Mouse (Mus musculus): ENCODE measurements at regions not wholly inside any gene's neighbourhood (a gene's known extent, or its start where the extent isn't known, plus 50 kb on each side); places are given as distances from the start of the nearest gene placed in this dataset.
"Not testable (repeated sequence)": the region's sequence is repeated elsewhere in the genome, so short reads cannot be mapped to it uniquely, and the experiment has no call there.

DNA sequence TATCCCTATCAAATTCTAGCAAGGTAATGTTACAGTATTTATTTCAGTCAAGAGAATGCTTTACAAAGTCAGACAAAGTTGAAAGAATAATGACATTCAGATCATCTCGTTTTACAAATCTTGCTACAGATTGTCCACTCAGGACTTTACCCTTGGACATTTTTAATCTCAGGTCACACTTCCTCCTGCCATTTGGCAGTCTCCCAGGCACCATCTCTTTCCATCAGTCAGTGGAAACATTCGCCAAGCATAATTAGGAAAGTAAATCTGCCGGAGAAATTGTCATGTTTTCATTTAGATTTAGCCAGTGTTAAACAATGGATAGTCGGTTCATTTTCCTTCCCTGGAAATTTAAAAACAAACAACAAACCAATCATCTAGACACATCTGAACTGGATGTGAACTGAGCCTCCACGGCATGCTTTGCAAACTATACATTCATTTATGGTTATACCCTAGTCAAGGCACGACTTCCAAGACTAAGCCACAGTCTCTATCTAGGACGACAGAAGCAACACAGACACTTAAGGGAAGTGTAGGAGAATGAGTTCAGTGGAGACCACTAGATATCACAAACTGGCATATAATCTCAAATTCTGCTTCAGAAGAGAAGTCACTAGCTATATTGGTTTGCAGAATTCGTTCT is 839.4 kb downstream of the Cypt12 start:
- Histone ChIP-seq H3K27me3 (ENCODE audit: control insufficient read depth, insufficient read depth, low read length, poor library complexity, severe bottlenecking) (no peaks in the 10 kb centered on the region), H3K36me3 (ENCODE audit: control insufficient read depth, insufficient read depth, low read length, poor library complexity, severe bottlenecking) (no peaks in the 10 kb centered on the region)
- no peak for DNase-seq (ENCODE audit: low read depth, low spot score)

DNA sequence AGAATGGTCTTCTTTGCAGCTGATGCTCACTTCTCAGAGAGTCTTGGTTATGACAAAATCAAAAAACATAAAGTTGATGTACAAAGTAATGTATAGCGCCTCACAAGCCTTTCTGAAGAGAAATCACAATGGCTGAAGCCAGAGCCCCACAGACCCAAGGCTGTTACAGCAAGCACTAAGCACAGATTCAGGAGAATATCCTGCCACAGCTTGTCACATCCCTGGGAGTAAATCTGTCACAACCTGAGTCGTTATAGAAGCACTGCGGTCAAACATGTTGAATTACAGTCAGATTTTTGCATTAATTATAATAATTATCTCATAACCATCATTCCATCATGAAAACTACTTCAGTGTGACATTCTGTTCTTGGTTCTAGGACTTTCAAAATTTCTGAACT is 825.7 kb downstream of the 1700064H15Rik start:
- DNase-seq (ENCODE audit: low read depth, low spot score): no peak
- H3K36me3 ChIP-seq (ENCODE audit: control insufficient read depth, insufficient read depth, low read length, poor library complexity, severe bottlenecking): no peaks in the 10 kb centered on the region
- no peaks in the 10 kb centered on the region for H3K27me3 ChIP-seq (ENCODE audit: control insufficient read depth, insufficient read depth, low read length, poor library complexity, severe bottlenecking)

DNA sequence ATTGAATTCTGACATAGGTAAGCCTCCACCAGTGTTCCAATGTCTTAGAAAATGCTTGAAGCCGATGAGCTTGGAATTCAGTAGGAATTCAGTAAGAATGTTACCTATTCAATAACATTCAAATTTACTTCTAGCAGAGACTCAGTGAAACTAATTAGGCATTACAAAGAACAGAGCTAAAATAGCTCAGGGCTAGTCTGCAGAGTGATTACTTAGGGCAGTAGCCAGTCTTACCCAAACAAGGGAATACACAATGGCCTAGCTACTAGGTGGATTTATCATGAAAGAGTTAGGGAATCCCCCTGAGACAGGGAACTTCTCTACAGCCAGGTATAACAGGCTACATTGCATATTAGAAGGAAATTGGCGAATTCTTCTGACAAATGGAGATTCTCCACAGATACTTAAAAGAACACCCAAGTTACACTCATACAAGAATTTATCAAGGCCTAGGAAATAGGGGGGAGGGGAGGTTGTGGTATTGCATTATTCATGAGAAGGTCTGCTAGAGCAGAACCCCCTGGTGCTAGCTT is 799.6 kb downstream of the 1700064H15Rik start:
- DNase-seq (ENCODE audit: low read depth, low spot score); H3K27me3 ChIP-seq (ENCODE audit: control insufficient read depth, insufficient read depth, low read length, poor library complexity, severe bottlenecking): not testable (repeated sequence)

DNA sequence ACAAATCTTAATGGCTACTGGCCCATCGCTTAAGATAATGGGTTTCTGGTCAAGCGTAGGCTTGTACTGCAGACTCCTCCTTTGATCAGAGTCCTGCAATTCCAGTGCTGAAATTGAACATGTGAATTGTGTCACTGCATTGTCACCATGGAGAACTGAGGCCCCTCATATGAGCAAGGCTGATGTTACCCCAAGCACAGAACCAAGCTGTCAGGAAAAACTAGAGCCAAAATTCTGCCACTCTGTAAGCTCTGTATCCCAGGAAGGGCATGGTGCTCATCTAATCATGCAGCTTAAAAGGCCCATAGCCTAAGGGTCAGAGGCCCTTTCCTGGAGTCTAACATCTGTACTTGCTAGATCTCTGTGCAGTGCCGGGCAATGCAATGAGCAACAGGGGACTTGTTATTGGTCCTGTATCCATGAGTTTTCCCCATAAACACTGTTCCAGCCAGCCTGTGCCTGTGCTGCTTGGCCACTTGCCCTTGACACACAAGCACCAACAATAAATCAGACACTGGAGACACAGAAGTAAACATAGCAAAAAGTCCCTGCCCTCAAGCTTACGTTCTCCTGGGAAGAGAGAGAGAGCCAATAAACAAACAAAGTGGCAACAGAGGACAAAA is 760.2 kb downstream of the 1700064H15Rik start:
- no peak for DNase-seq (ENCODE audit: low read depth, low spot score)
- Histone ChIP-seq H3K36me3 (ENCODE audit: control insufficient read depth, insufficient read depth, low read length, poor library complexity, severe bottlenecking) (no peaks in the 10 kb centered on the region), H3K27me3 (ENCODE audit: control insufficient read depth, insufficient read depth, low read length, poor library complexity, severe bottlenecking) (no peaks in the 10 kb centered on the region)

More for the DNA sequence above, 799.6 kb downstream of the 1700064H15Rik start:
- not testable (repeated sequence) for H3K36me3 ChIP-seq (ENCODE audit: control insufficient read depth, insufficient read depth, low read length, poor library complexity, severe bottlenecking)

DNA sequence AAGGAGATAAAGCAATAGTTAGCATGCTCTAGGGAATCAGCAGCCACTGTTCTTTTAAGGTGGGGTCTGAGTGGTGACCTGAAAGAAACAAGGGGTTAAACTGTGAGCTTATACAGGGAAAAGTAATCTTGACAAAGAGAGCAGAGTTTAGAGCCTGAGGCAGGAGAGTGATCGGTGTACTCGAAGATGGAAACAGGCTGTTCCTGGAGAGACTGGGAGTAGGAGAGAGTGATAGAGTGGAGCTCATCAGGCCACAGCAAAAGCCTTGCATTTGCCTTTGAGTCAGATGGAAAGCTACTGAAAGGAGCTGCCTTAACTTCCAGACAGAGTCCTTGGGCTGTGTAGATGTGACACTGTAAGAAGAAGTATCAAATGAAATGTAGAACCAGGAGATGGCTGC is 759.7 kb downstream of the 1700064H15Rik start:
- DNase-seq (ENCODE audit: low read depth, low spot score): no peak
- H3K27me3 ChIP-seq (ENCODE audit: control insufficient read depth, insufficient read depth, low read length, poor library complexity, severe bottlenecking): no peaks in the 10 kb centered on the region
- H3K36me3 ChIP-seq (ENCODE audit: control insufficient read depth, insufficient read depth, low read length, poor library complexity, severe bottlenecking): no peaks in the 10 kb centered on the region

DNA sequence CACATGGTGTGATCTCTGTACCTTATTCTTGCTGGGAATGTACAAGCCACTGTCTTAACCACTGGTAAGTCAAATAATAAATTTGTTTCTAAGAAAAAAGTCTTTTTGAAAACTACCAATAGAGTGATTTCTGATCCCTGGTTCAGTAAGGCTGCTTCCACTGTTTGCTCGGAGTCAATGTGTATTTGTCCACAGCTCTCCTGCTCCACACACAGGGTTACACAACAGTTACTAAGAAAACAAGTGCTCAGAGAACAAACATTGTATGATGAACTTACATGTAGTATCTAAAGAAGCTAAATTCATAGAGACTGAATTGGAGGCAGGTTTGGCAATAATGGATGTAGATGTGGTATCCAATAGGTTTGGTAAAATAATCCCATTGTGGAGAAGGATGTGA is 751.4 kb downstream of the 1700064H15Rik start:
- Histone ChIP-seq H3K27me3 (ENCODE audit: control insufficient read depth, insufficient read depth, low read length, poor library complexity, severe bottlenecking) (no peaks in the 10 kb centered on the region), H3K36me3 (ENCODE audit: control insufficient read depth, insufficient read depth, low read length, poor library complexity, severe bottlenecking) (no peaks in the 10 kb centered on the region)
- DNase-seq (ENCODE audit: low read depth, low spot score): no peak

DNA sequence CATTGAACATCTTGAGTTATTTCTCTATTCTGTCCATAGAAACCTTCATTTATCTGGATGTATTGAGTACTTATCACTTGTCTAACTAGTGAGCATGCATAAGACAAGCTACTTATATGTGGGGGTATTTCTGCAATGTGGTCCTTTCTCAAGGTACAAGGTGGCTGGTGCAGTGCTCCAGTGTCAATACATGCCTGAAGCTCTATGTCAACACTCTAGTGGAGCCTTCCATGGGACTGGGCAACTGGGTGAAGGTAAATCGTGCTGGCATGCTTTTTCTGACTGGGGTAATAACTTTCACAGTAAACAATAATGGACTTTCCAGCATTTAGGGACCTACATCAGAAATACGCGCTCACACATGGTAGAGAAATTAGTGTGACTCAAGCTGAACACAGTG is 750.9 kb downstream of the 1700064H15Rik start:
- no peaks in the 10 kb centered on the region for H3K27me3 ChIP-seq (ENCODE audit: control insufficient read depth, insufficient read depth, low read length, poor library complexity, severe bottlenecking)
- DNase-seq (ENCODE audit: low read depth, low spot score): no peak
- no peaks in the 10 kb centered on the region for H3K36me3 ChIP-seq (ENCODE audit: control insufficient read depth, insufficient read depth, low read length, poor library complexity, severe bottlenecking)

DNA sequence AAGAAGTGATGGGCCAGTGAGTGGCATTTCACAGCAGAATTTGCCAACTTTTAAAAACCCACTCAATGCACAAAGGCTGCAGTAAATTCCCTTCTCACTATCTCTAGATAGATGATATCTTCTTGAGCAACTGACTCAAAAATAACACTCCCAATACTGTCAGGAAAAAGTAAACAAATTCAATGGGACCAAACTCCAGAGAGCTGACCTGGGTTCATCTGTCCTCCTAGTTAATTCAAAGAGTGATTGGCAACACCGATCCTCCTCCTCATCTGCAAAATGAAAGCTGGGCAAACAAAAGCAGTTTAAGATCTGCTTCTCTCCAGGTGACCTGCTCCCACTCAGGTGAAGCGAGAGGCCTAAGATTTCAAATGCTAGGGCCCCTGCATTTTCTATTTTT is 747.3 kb downstream of the 1700064H15Rik start:
- Histone ChIP-seq H3K36me3 (ENCODE audit: control insufficient read depth, insufficient read depth, low read length, poor library complexity, severe bottlenecking) (no peaks in the 10 kb centered on the region), H3K27me3 (ENCODE audit: control insufficient read depth, insufficient read depth, low read length, poor library complexity, severe bottlenecking) (no peaks in the 10 kb centered on the region)
- no peak for DNase-seq (ENCODE audit: low read depth, low spot score)

DNA sequence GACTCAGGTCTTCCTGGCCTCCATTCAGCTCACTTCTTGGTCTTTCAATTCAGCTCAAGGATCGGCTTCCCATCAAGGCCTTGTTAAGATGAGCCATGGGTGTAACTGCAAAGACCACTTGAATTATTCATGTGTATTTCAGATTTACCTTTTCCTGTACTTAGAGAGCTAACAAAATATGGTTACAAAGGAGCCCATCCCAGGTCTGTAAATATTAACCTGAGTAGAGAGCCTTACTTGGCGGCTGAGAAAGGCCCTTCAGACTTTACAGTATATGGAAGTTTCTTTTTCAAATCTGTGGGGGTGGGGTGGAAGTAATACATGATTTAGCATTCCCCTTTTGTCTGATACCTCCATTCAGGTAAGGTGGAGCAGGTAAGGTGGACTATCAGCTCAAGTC is 735.7 kb downstream of the 1700064H15Rik start:
- Histone ChIP-seq H3K36me3 (ENCODE audit: control insufficient read depth, insufficient read depth, low read length, poor library complexity, severe bottlenecking) (no peaks in the 10 kb centered on the region), H3K27me3 (ENCODE audit: control insufficient read depth, insufficient read depth, low read length, poor library complexity, severe bottlenecking) (no peaks in the 10 kb centered on the region)
- no peak for DNase-seq (ENCODE audit: low read depth, low spot score)

DNA sequence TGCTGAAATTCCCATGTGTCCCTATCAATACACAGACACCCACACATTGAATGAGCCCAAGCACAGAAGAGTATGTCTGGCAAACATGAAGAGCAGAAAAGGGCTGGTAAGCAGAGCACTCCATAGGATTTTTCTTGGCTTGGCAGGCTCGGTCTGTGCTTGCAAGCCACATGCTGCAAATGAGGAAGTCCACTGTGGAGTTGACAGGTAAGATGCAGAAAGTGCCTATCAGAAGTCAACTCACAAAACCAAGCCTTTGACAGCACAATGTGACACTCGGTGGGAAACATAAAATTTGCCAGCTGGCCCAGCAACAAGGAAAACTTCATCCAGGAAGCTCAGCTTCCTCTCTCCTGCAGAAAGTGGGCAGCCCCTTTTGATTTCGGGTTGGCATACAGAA is 722.7 kb downstream of the 1700064H15Rik start:
- H3K27me3 ChIP-seq (ENCODE audit: control insufficient read depth, insufficient read depth, low read length, poor library complexity, severe bottlenecking): no peaks in the 10 kb centered on the region
- no peaks in the 10 kb centered on the region for H3K36me3 ChIP-seq (ENCODE audit: control insufficient read depth, insufficient read depth, low read length, poor library complexity, severe bottlenecking)
- DNase-seq (ENCODE audit: low read depth, low spot score): no peak

DNA sequence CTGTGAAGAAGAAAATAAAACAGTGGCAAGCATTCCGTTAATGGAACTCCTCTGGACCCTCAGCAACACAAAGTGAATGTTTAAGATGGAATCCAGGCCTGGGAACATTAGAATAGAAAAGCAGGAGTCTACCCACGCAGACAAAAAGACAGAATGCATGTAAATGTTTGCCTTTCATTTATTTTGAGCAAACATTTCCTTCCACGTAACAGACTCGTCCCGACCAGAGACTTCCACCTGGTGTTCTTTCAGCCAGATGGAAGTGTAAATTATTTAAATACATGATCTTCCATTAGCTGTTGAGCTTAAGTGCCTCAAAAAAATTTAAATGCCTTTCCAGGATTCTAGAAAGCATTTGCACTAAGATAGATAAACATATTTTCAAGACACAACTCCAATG is 722.3 kb downstream of the 1700064H15Rik start:
- H3K36me3 ChIP-seq (ENCODE audit: control insufficient read depth, insufficient read depth, low read length, poor library complexity, severe bottlenecking): no peaks in the 10 kb centered on the region
- no peak for DNase-seq (ENCODE audit: low read depth, low spot score)

DNA sequence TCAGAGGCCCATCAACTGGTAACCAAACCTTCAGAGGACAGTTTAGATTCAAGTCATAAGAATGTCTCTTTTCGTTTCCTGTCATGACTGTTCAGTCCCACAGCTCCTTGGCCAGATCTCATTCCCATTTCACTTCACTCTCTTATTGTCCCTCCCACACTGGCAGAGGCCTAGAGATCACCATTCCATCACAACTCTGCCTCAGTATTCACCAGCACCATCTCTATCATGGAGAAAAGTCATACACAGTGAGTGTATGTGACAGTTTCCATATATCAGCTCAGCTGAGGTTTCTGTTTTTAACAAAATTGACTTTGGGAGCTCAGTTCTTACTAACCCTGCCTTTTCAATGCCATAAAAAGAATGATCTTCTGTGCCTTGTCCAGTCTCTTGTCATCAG is 719.7 kb downstream of the 1700064H15Rik start:
- H3K27me3 ChIP-seq (ENCODE audit: control insufficient read depth, insufficient read depth, low read length, poor library complexity, severe bottlenecking): no peaks in the 10 kb centered on the region
- DNase-seq (ENCODE audit: low read depth, low spot score): no peak
- H3K36me3 ChIP-seq (ENCODE audit: control insufficient read depth, insufficient read depth, low read length, poor library complexity, severe bottlenecking): no peaks in the 10 kb centered on the region

More for the DNA sequence above, 722.3 kb downstream of the 1700064H15Rik start:
- no peaks in the 10 kb centered on the region for H3K27me3 ChIP-seq (ENCODE audit: control insufficient read depth, insufficient read depth, low read length, poor library complexity, severe bottlenecking)

DNA sequence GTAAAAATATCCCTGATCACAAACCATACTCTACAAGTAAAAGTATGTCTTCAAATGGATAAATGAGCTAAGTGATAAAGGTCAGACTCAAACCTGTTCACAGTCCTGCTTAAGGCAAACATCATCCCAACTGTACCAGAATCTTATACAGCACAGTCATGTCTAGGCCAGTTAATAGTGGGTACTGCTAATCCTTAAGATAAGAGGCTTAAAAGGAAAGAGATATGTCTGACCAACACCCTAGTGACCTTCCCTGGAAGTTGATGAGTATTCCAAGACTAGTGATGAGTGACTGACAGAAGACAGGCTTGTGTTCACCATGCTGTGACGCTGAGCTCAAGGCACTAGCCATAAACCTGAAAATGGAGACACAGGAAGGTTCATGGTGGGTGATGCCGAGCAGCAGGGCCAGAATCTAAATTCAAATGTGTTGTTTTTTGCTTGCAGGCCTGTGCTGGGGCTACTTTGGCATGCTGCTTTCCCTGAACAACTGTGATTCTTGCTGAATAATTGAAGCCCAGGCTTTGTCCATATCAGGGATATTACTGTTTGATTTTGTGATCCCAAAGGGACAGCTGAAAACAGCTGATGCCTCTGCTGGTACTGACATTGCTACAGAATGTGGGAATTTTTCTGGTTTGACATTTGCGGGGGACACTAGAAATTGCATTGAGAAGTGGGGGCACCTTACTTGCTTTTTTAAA is 699.9 kb downstream of the 1700064H15Rik start:
- Histone ChIP-seq H3K27me3 (ENCODE audit: control insufficient read depth, insufficient read depth, low read length, poor library complexity, severe bottlenecking) (no peaks in the 10 kb centered on the region), H3K36me3 (ENCODE audit: control insufficient read depth, insufficient read depth, low read length, poor library complexity, severe bottlenecking) (no peaks in the 10 kb centered on the region)
- no peak for DNase-seq (ENCODE audit: low read depth, low spot score)

DNA sequence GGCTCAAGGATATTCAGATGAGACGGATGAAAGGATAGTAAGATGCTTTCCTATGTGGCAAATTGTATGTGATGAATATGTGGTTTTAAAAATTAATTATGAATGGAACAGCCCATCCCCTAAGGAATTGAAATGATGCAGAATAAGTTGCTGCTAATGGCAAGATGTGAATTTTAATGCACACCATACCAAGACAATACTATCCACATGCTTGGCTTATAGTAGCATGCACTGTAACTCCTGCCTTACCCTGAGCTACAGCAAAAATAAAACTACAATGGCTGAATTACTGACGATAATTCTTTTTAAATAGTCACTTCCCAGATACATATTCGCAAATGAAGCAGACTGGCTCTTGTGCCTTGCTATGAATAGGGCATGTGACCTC is 699.4 kb downstream of the 1700064H15Rik start:
- DNase-seq (ENCODE audit: low read depth, low spot score): no peak

DNA sequence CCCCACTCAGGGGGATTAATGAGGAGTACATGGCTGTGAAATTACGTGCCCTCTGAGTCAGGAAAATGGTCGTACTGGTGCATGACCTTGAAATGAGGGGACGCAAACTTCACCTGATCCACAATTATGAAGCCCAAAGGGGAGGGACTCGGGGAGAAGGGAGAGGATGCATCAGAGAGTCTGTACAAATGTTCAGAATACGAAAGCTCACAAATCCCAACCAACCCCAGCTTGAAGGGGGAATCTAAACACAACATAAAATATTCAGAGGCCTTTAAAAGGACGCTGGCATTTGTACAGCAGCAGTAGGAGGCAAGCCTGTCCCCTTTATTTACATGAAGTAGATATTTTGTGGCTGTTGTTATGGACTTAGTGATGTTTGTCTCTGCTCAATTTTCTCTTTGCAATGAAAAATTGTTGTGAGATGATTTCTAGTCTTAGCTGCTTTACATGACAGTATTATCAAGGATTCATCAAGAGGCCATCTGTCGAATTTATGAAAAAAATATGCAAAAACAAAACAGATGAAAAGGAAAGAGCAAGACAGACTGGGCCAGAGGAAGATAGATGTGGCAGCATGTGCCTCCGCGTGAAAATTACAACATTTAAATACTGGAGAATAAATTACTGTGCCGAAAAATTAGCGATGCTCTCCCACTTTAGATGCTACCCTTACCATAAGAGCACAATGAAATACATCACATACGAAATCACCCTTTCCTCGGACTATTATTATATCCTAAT is 695.3 kb downstream of the 1700064H15Rik start:
- H3K27me3 ChIP-seq (ENCODE audit: control insufficient read depth, insufficient read depth, low read length, poor library complexity, severe bottlenecking): no peaks in the 10 kb centered on the region
- DNase-seq (ENCODE audit: low read depth, low spot score): no peak
- no peaks in the 10 kb centered on the region for H3K36me3 ChIP-seq (ENCODE audit: control insufficient read depth, insufficient read depth, low read length, poor library complexity, severe bottlenecking)

More for the DNA sequence above, 699.4 kb downstream of the 1700064H15Rik start:
- no peaks in the 10 kb centered on the region for H3K27me3 ChIP-seq (ENCODE audit: control insufficient read depth, insufficient read depth, low read length, poor library complexity, severe bottlenecking)
- no peaks in the 10 kb centered on the region for H3K36me3 ChIP-seq (ENCODE audit: control insufficient read depth, insufficient read depth, low read length, poor library complexity, severe bottlenecking)

Data from splenic B cell, adult 2 months (primary cell).